Mouse (Mus musculus): Measurements from ENCODE around the gene Alg14. TPM values are rescaled to one million over a fixed set of nuclear protein-coding genes. Genes with fewer than 3 reads are reported as not detected.

The Alg14 gene
- polyA plus RNA-seq, 1 experiment = not detected

- H3K27ac ChIP-seq (ENCODE audit: insufficient read depth, low read depth, low read length) = peak overlapping the region; percentile 63
- 3% methylated on average over 7 of the region's 7 CpGs for WGBS
- no peak for TF ChIP-seq CTCF (IDR thresholded peaks at IDR 0.05; ENCODE audit: insufficient read depth, low read depth, low read length)
- no peak for TF ChIP-seq POLR2A (IDR thresholded peaks at IDR 0.05; ENCODE audit: insufficient read depth, low read depth, low read length)
- no peaks in the 10 kb centered on the region for H3K4me1 ChIP-seq (ENCODE audit: control insufficient read depth, insufficient read depth, low read length)
- peak overlapping the region; percentile 91 for H3K4me3 ChIP-seq (ENCODE audit: insufficient read depth, low read depth, low read length)
These were observed 381 bp upstream of the Alg14 start for GRCm38 (mm10) chr3:121291225-121291559.

GRCm38 (mm10) chr3:121294200-121294599 lies 2.6 kb downstream of the Alg14 start:
- no peak overlapping the region for H3K27ac ChIP-seq (ENCODE audit: insufficient read depth, low read depth, low read length)
- 88% methylated on average over 2 of the region's 2 CpGs for WGBS
- H3K4me1 ChIP-seq (ENCODE audit: control insufficient read depth, insufficient read depth, low read length) = no peaks in the 10 kb centered on the region
- no peak overlapping the region for H3K4me3 ChIP-seq (ENCODE audit: insufficient read depth, low read depth, low read length)
- TF ChIP-seq CTCF (IDR thresholded peaks at IDR 0.05; ENCODE audit: insufficient read depth, low read depth, low read length) (no peak), POLR2A (IDR thresholded peaks at IDR 0.05; ENCODE audit: insufficient read depth, low read depth, low read length) (no peak)

- 95% methylated on average over 7 of the region's 7 CpGs for WGBS
- Histone ChIP-seq H3K4me1 (ENCODE audit: control insufficient read depth, insufficient read depth, low read length) (peaks cover 8% of the 10 kb centered on the region), H3K4me3 (ENCODE audit: insufficient read depth, low read depth, low read length) (no peak overlapping the region), H3K27ac (ENCODE audit: insufficient read depth, low read depth, low read length) (no peak overlapping the region)
- TF ChIP-seq POLR2A (IDR thresholded peaks at IDR 0.05; ENCODE audit: insufficient read depth, low read depth, low read length) (no peak), CTCF (IDR thresholded peaks at IDR 0.05; ENCODE audit: insufficient read depth, low read depth, low read length) (no peak)
These were observed 15.1 kb downstream of the Alg14 start for GRCm38 (mm10) chr3:121306641-121307040.

GRCm38 (mm10) chr3:121307532-121308234 lies 16.1 kb downstream of the Alg14 start:
- TF ChIP-seq CTCF (IDR thresholded peaks at IDR 0.05; ENCODE audit: insufficient read depth, low read depth, low read length) (peak; percentile 15), POLR2A (IDR thresholded peaks at IDR 0.05; ENCODE audit: insufficient read depth, low read depth, low read length) (no peak)
- Histone ChIP-seq H3K4me1 (ENCODE audit: control insufficient read depth, insufficient read depth, low read length) (peaks cover 8% of the 10 kb centered on the region), H3K4me3 (ENCODE audit: insufficient read depth, low read depth, low read length) (no peak overlapping the region), H3K27ac (ENCODE audit: insufficient read depth, low read depth, low read length) (no peak overlapping the region)
- 68% methylated on average over 7 of the region's 7 CpGs for WGBS

GRCm38 (mm10) chr3:121308935-121309334 lies 17.4 kb downstream of the Alg14 start:
- no peak for TF ChIP-seq CTCF (IDR thresholded peaks at IDR 0.05; ENCODE audit: insufficient read depth, low read depth, low read length)
- TF ChIP-seq POLR2A (IDR thresholded peaks at IDR 0.05; ENCODE audit: insufficient read depth, low read depth, low read length) = no peak
- Histone ChIP-seq H3K27ac (ENCODE audit: insufficient read depth, low read depth, low read length) (no peak overlapping the region), H3K4me1 (ENCODE audit: control insufficient read depth, insufficient read depth, low read length) (peaks cover 14% of the 10 kb centered on the region), H3K4me3 (ENCODE audit: insufficient read depth, low read depth, low read length) (no peak overlapping the region)
- WGBS = 85% methylated on average over 5 of the region's 5 CpGs

- Histone ChIP-seq H3K4me3 (ENCODE audit: insufficient read depth, low read depth, low read length) (no peak overlapping the region), H3K27ac (ENCODE audit: insufficient read depth, low read depth, low read length) (no peak overlapping the region), H3K4me1 (ENCODE audit: control insufficient read depth, insufficient read depth, low read length) (peaks cover 14% of the 10 kb centered on the region)
- TF ChIP-seq CTCF (IDR thresholded peaks at IDR 0.05; ENCODE audit: insufficient read depth, low read depth, low read length) (no peak), POLR2A (IDR thresholded peaks at IDR 0.05; ENCODE audit: insufficient read depth, low read depth, low read length) (no peak)
- WGBS = 51% methylated on average over 4 of the region's 4 CpGs
These were observed 17.9 kb downstream of the Alg14 start for GRCm38 (mm10) chr3:121309429-121309828.

GRCm38 (mm10) chr3:121309896-121310714 lies 18.5 kb downstream of the Alg14 start:
- 88% methylated on average over 16 of the region's 16 CpGs for WGBS
- TF ChIP-seq CTCF (IDR thresholded peaks at IDR 0.05; ENCODE audit: insufficient read depth, low read depth, low read length) (no peak), POLR2A (IDR thresholded peaks at IDR 0.05; ENCODE audit: insufficient read depth, low read depth, low read length) (no peak)
- no peak overlapping the region for H3K4me3 ChIP-seq (ENCODE audit: insufficient read depth, low read depth, low read length)
- H3K4me1 ChIP-seq (ENCODE audit: control insufficient read depth, insufficient read depth, low read length) = peaks cover 14% of the 10 kb centered on the region
- no peak overlapping the region for H3K27ac ChIP-seq (ENCODE audit: insufficient read depth, low read depth, low read length)

- no peak overlapping the region for H3K4me3 ChIP-seq (ENCODE audit: insufficient read depth, low read depth, low read length)
- peaks cover 14% of the 10 kb centered on the region for H3K4me1 ChIP-seq (ENCODE audit: control insufficient read depth, insufficient read depth, low read length)
- 87% methylated on average over 6 of the region's 6 CpGs for WGBS
- H3K27ac ChIP-seq (ENCODE audit: insufficient read depth, low read depth, low read length) = no peak overlapping the region
- TF ChIP-seq CTCF (IDR thresholded peaks at IDR 0.05; ENCODE audit: insufficient read depth, low read depth, low read length) = no peak
- TF ChIP-seq POLR2A (IDR thresholded peaks at IDR 0.05; ENCODE audit: insufficient read depth, low read depth, low read length) = no peak
These were observed 20.9 kb downstream of the Alg14 start for GRCm38 (mm10) chr3:121312426-121312825.

GRCm38 (mm10) chr3:121312979-121313378 lies 21.4 kb downstream of the Alg14 start:
- Histone ChIP-seq H3K4me3 (ENCODE audit: insufficient read depth, low read depth, low read length) (no peak overlapping the region), H3K27ac (ENCODE audit: insufficient read depth, low read depth, low read length) (no peak overlapping the region), H3K4me1 (ENCODE audit: control insufficient read depth, insufficient read depth, low read length) (peaks cover 14% of the 10 kb centered on the region)
- 85% methylated on average over 9 of the region's 9 CpGs for WGBS
- TF ChIP-seq CTCF (IDR thresholded peaks at IDR 0.05; ENCODE audit: insufficient read depth, low read depth, low read length) = no peak
- TF ChIP-seq POLR2A (IDR thresholded peaks at IDR 0.05; ENCODE audit: insufficient read depth, low read depth, low read length) = no peak

Data from olfactory bulb, adult 2 months (tissue).